In the genomic region with DNA sequence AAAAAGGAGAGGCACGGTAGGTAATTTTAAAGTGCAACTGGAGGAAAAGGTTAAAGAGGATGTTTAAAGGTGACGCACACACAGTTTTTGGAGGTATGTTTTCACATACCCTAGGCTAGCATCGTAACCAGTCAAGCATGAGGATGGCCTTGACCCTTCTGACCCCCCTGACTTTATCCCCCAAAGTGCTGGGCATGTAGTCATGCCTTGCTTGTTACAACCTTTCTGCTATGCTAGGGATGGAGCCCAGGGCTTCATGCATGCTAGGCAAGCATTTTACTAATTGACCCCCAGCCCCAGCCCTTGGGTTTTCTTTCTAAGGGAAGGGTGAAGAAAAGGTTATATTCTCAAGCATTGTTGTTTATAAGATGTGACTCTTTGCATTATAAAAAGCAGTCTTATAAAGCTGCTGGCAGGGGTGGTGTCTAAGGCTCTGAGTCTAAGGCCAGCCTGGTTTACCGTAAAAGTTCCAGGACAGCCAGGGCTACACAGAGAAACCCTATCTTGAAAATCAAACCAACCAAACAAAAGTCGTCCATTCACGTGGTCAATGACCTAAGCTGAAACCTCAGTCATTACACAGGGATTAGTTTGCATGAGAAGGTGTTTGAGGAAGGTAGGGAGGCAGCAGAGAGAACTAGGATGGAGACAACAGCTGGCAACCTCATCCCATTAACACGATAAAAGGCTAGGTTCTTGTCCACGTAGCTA, we compare ENCODE assay signal across 21 mouse cellular contexts. TPM values are rescaled to one million over a fixed set of nuclear protein-coding genes. Genes with fewer than 3 reads are reported as not detected.
A peak's percentile ranks its signal among the peaks of the same experiment; 100 is the strongest.
DNase-seq lines count a peak whose midpoint lies in the region; ATAC-seq and TF ChIP-seq lines count a peak whose summit lies in the region.
"Had no signal": no experiment of that assay in that cellular context is flagged by ENCODE, and none has a peak within 500 bp of the region (broad histone marks: within the 10 kb centered on the region; RNA-seq: fewer than 3 reads in every experiment).

No protein-coding gene starts in this region.

- H3K4me1 ChIP-seq in kidney, embryonic 14.5 days (ENCODE audit: control insufficient read depth, insufficient read depth, low read length) = peaks cover 13% of the 10 kb centered on the region; the same call in 1 of the 2 replicates
- peaks cover 7% of the 10 kb centered on the region for H3K4me1 ChIP-seq in ES-Bruce4 (ENCODE audit: control insufficient read depth, insufficient read depth, low read length)
- H3K4me1 ChIP-seq: limb, embryonic 13.5 days had no signal

- TF ChIP-seq CTCF in ES-Bruce4 (IDR thresholded peaks at IDR 0.05; ENCODE audit: low read depth, low read length) = no peak

- H3K27ac ChIP-seq in kidney, embryonic 14.5 days (ENCODE audit: low read depth, low read length) = peak overlapping the region; percentile 59; the same call in 1 of the 2 replicates
- peak overlapping the region; percentile 99 for H3K27ac ChIP-seq in ES-Bruce4 (ENCODE audit: insufficient read depth, low read length)
- H3K27ac ChIP-seq: forebrain, embryonic 12.5 days; heart, embryonic 15.5 days; hindbrain, embryonic 12.5 days; hindbrain, postnatal 0 days; limb, embryonic 13.5 days; liver, embryonic 14.5 days; lung, embryonic 15.5 days; midbrain, embryonic 10.5 days; midbrain, embryonic 15.5 days had no signal

- peak; percentile 10; the same call in 1 of the 2 replicates for ATAC-seq in kidney, embryonic 14.5 days (ENCODE audit: low FRiP score, low TSS enrichment)
- ATAC-seq in erythroblast, adult 5-6 weeks (replicated peaks; ENCODE audit: low FRiP score, poor library complexity, severe bottlenecking) = no peak
- ATAC-seq: hindbrain, postnatal 0 days; intestine, embryonic 16.5 days; midbrain, embryonic 15.5 days had no signal

- TF ChIP-seq POLR2A in ES-Bruce4 (IDR thresholded peaks at IDR 0.05; ENCODE audit: insufficient read depth, low read length) = no peak

- TF ChIP-seq EP300 in ES-Bruce4 (IDR thresholded peaks at IDR 0.05; ENCODE audit: insufficient read depth, low read depth, low read length) = peak; percentile 91

- H3K4me3 ChIP-seq in kidney, embryonic 14.5 days (ENCODE audit: low read length) = no peak overlapping the region
- no peak overlapping the region for H3K4me3 ChIP-seq in ES-Bruce4 (ENCODE audit: low read depth, low read length)
- H3K4me3 ChIP-seq: forebrain, embryonic 12.5 days; heart, embryonic 15.5 days; hindbrain, embryonic 12.5 days; limb, embryonic 13.5 days; lung, embryonic 15.5 days; midbrain, embryonic 10.5 days; midbrain, embryonic 15.5 days had no signal

- DNase-seq in kidney, postnatal 25 days = no peak
- DNase-seq in kidney, postnatal 4 days = peak; percentile 20 to 27
- DNase-seq in kidney, adult 11 months = no peak
- peak; percentile 44 for DNase-seq in ZHBTc4 (ENCODE audit: low read depth, low spot score)
- no peak for DNase-seq in left cerebral cortex, adult 9 months (ENCODE audit: low spot score in 2 of 2)
- DNase-seq: adrenal gland, adult 8-10 months; gastrocnemius, postnatal 10 days; right cerebral cortex, postnatal 25 days had no signal

- H3K36me3 ChIP-seq in kidney, embryonic 14.5 days (ENCODE audit: control insufficient read depth, insufficient read depth, low read length) = no peaks in the 10 kb centered on the region
- no peaks in the 10 kb centered on the region for H3K36me3 ChIP-seq in ES-Bruce4 (ENCODE audit: control insufficient read depth, insufficient read depth, low read length, poor library complexity, severe bottlenecking)
- H3K36me3 ChIP-seq: forebrain, embryonic 12.5 days; heart, embryonic 15.5 days; hindbrain, embryonic 12.5 days; limb, embryonic 13.5 days; lung, embryonic 15.5 days; midbrain, embryonic 10.5 days; midbrain, embryonic 15.5 days had no signal

- H3K4me2 ChIP-seq in kidney, embryonic 14.5 days (replicated peaks; ENCODE audit: low read depth, low read length) = no peak overlapping the region
- H3K4me2 ChIP-seq: forebrain, embryonic 12.5 days; heart, embryonic 15.5 days; hindbrain, embryonic 12.5 days; limb, embryonic 13.5 days; lung, embryonic 15.5 days; midbrain, embryonic 15.5 days had no signal

- H3K27me3 ChIP-seq in kidney, embryonic 14.5 days (ENCODE audit: control insufficient read depth, insufficient read depth, low read length) = no peaks in the 10 kb centered on the region
- no peaks in the 10 kb centered on the region for H3K27me3 ChIP-seq in ES-Bruce4 (ENCODE audit: control insufficient read depth, insufficient read depth, low read length, poor library complexity, severe bottlenecking)
- H3K27me3 ChIP-seq: forebrain, embryonic 12.5 days; heart, embryonic 15.5 days; hindbrain, embryonic 12.5 days; limb, embryonic 13.5 days; lung, embryonic 15.5 days; midbrain, embryonic 15.5 days had no signal

- H3K9ac ChIP-seq in kidney, embryonic 14.5 days (ENCODE audit: low read depth, low read length) = no peak overlapping the region
- H3K9ac ChIP-seq in ES-Bruce4 (ENCODE audit: low read depth, poor library complexity, severe bottlenecking) = peak overlapping the region; percentile 43
- H3K9ac ChIP-seq: forebrain, embryonic 12.5 days; heart, embryonic 15.5 days; hindbrain, embryonic 12.5 days; limb, embryonic 13.5 days; liver, embryonic 14.5 days; lung, embryonic 15.5 days; midbrain, embryonic 15.5 days had no signal

- 36% methylated on average over 8 of the region's 8 CpGs for WGBS in kidney, embryonic 14.5 days

- H3K9me3 ChIP-seq in kidney, embryonic 14.5 days (ENCODE audit: control insufficient read depth, low read length) = no peaks in the 10 kb centered on the region
- no peaks in the 10 kb centered on the region for H3K9me3 ChIP-seq in ES-Bruce4 (replicated peaks; ENCODE audit: control insufficient read depth, insufficient read depth, low read length, poor library complexity, severe bottlenecking)
- H3K9me3 ChIP-seq: forebrain, embryonic 12.5 days; heart, embryonic 15.5 days; hindbrain, embryonic 12.5 days; limb, embryonic 13.5 days; lung, embryonic 15.5 days; midbrain, embryonic 10.5 days; midbrain, embryonic 15.5 days had no signal

RNA-seq across cellular contexts. Expression of gene Dhx40, which starts 27.2 kb away (rescaled TPM):
- 29.6 and 44.5 TPM in 2 replicates for polyA plus RNA-seq in kidney, embryonic 14.5 days (2014; fragmentation: Nextera tagmentation; extraction: Ambion mirVana)
- 48.3 and 51.5 TPM in 2 replicates for polyA plus RNA-seq in ES-Bruce4 (2011; ENCODE audit: insufficient read depth, insufficient read length, low read depth, missing spikeins)
- 32.3 and 41.0 TPM in 2 replicates for total RNA-seq in erythroblast, adult 5-6 weeks (2015; ENCODE audit: low replicate concordance)
- total RNA-seq in erythroblast, adult 5-6 weeks (2017; ENCODE audit: low replicate concordance) = 45.7 and 49.2 TPM in 2 replicates

Comparison
In these comparisons a context has a peak if more than half of its experiments do, and no peak if none do; other contexts are left out.
1. DNase-seq: peak in kidney, postnatal 4 days (2 of 2) and ZHBTc4 (single experiment); none in kidney, postnatal 25 days (0 of 2), kidney, adult 11 months (single experiment) and left cerebral cortex, adult 9 months (0 of 2).